Mouse (Mus musculus) ES-E14 (cell line): ENCODE data around the gene Il22ra2. TPM values are rescaled to one million over a fixed set of nuclear protein-coding genes. Genes with fewer than 3 reads are reported as not detected.

Experiments used
- DNase-seq: peaks from one replicate; pipeline ENCODE4 v3.0.0-alpha.2; 2013; ENCODE audit warnings: low read depth, low spot score
- H3K27ac ChIP-seq: 2 replicates; pipeline ENCODE4 v1.5.1; 2012; ENCODE audit warnings: low read depth, mild to moderate bottlenecking, low read length, moderate library complexity, mixed read lengths; ENCODE audit not compliant: poor library complexity, insufficient read depth, severe bottlenecking
- H3K36me3 ChIP-seq: 2 replicates; pipeline ENCODE4 v1.6.1; 2012; ENCODE audit warnings: mild to moderate bottlenecking, low read length, moderate library complexity, mixed read lengths; ENCODE audit not compliant: control insufficient read depth, poor library complexity, insufficient read depth, severe bottlenecking
- H3K4me1 ChIP-seq, 2 experiments: fragments of 150-350 bp in 1 of 2; sonication (generic) in 1 of 2; 2 replicates each; pipeline ENCODE4 v1.6.1; 2012; ENCODE audit warnings: low read length in 2 of 2, mild to moderate bottlenecking in 1 of 2, mixed read lengths in 1 of 2; ENCODE audit not compliant: control insufficient read depth in 2 of 2, insufficient read depth in 2 of 2, poor library complexity in 1 of 2
- H3K4me3 ChIP-seq, 2 experiments: fragments of 150-350 bp in 1 of 2; sonication (generic) in 1 of 2; 2 replicates each; pipeline ENCODE4 v1.5.1; 2012; ENCODE audit warnings: low read length in 2 of 2, low read depth in 1 of 2, mild to moderate bottlenecking in 1 of 2, mixed read lengths in 1 of 2; ENCODE audit not compliant: insufficient read depth in 1 of 2, poor library complexity in 1 of 2, severe bottlenecking in 1 of 2
- H3K9ac ChIP-seq: 2 replicates; pipeline ENCODE4 v1.6.1; 2012; ENCODE audit warnings: low read depth, mild to moderate bottlenecking, low read length, mixed read lengths; ENCODE audit not compliant: poor library complexity, insufficient read depth, severe bottlenecking
- H3K9me3 ChIP-seq: fragments of 150-350 bp; sonication (generic); 2 replicates; pipeline ENCODE4 v1.6.1; 2012; ENCODE audit warnings: low read depth, mild to moderate bottlenecking, low read length; ENCODE audit not compliant: control insufficient read depth, insufficient read depth
- CHD2 ChIP-seq: IDR thresholded peaks from 2 replicates; pipeline ENCODE4 v1.6.1; 2014; ENCODE audit warnings: mild to moderate bottlenecking, low read depth, low read length, inconsistent platforms
- HCFC1 ChIP-seq: IDR thresholded peaks from 2 replicates; pipeline ENCODE4 v1.6.1; 2012; ENCODE audit warnings: low read length, inconsistent platforms, borderline replicate concordance; ENCODE audit not compliant: insufficient read depth
- MAFK ChIP-seq: IDR thresholded peaks from 2 replicates; pipeline ENCODE4 v1.6.1; 2014; ENCODE audit warnings: mild to moderate bottlenecking, low read depth, low read length, inconsistent platforms; ENCODE audit not compliant: insufficient read depth
- ZC3H11A ChIP-seq: IDR thresholded peaks from 2 replicates; pipeline ENCODE4 v1.6.1; 2012; ENCODE audit warnings: low read depth, mild to moderate bottlenecking, inconsistent platforms, low read length, borderline replicate concordance
- ZNF384 ChIP-seq: IDR thresholded peaks from 2 replicates; pipeline ENCODE4 v1.6.1; 2012; ENCODE audit warnings: low read depth, low read length, inconsistent platforms
- in situ Hi-C, 2 experiments: fragments of 600-800 bp; cut with MboI; formaldehyde crosslinking; loops; one replicate each; pipeline ENCODE4 v1.15.1; 2025; ENCODE audit warnings: low sequenced_read_pairs in 2 of 2, inconsistent platforms in 1 of 2; ENCODE audit not compliant: unreplicated experiment in 2 of 2
- total RNA-seq: library from RNA; depleted of rRNA; stranded (reverse); fragments of 300-350 nt; gene quantifications from 2 replicates; pipeline ENCODE4 v1.2.3, GENCODE M21; 2012

Il22ra2 gene
- total RNA-seq, 1 experiment: not detected

DNA sequence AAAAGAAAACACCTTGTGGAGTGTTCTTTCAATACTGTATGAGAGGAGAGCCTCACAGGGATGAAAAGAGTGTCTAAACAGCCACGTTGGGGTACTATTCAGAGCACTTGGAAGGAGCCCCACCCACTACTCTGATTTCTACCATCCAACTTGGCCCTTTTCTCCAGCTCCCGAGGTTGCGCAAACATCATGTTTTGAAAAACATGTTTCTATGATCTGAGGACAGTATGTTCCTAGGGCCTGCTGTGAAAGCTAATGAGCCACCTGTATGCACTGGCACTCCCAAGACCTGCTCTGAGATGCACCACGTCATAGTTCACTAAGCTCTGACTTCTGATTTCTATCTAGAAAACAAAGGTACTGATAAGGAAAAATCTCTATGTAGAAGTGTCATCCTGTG lies 6.0 kb downstream of the Il22ra2 start:
- no peak overlapping the region for H3K4me3 ChIP-seq
- H3K9me3 ChIP-seq: no peaks in the 10 kb centered on the region
- no peaks in the 10 kb centered on the region for H3K4me1 ChIP-seq
- TF ChIP-seq ZNF384 (no peak), MAFK (no peak), HCFC1 (no peak), CHD2 (no peak), ZC3H11A (no peak)
- no peak overlapping the region for H3K27ac ChIP-seq
- in situ Hi-C loops: no loop called here
- no peak overlapping the region for H3K9ac ChIP-seq
- H3K36me3 ChIP-seq: no peaks in the 10 kb centered on the region
- no peak for DNase-seq

DNA sequence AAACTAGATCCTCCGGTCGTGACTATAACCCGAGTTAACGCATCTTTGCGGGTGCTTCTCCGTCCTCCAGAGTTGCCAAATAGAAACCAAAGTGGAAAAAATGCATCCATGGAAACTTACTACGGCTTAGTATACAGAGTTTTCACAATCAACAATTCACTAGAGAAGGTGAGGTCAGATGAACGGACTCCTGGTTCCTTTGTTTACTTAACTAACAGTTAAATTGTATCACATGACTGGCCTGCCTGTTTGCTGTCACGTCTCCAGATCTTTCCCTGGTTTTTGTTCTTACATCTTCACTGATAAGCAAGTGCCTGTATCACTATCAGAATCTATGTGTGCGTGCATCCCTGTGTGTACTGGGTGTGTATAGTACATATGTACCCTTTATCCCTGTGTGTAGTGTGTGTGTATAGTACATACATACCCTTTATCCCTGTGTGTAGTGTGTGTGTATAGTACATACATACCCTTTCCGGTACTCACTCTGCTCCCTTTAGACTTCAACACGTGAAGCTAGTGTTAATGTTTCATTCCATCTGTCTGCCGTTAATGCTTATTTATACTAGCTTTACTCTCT lies 9.9 kb downstream of the Il22ra2 start:
- in situ Hi-C loops: no loop called here
- Histone ChIP-seq H3K9me3 (no peaks in the 10 kb centered on the region), H3K36me3 (no peaks in the 10 kb centered on the region), H3K4me1 (no peaks in the 10 kb centered on the region), H3K9ac (no peak overlapping the region), H3K27ac (no peak overlapping the region), H3K4me3 (no peak overlapping the region)
- DNase-seq: no peak
- TF ChIP-seq MAFK: no peak
- TF ChIP-seq ZNF384: no peak
- no peak for TF ChIP-seq CHD2
- TF ChIP-seq HCFC1: no peak
- no peak for TF ChIP-seq ZC3H11A

GRCm38 (mm10) chr10:19638851-19639250 lies 17.1 kb downstream of the Il22ra2 start:
- TF ChIP-seq CHD2 (no peak), ZC3H11A (no peak), HCFC1 (no peak), ZNF384 (no peak), MAFK (no peak)

GRCm38 (mm10) chr10:19639630-19640029 lies 17.8 kb downstream of the Il22ra2 start:
- no peaks in the 10 kb centered on the region for H3K9me3 ChIP-seq
- no peak overlapping the region for H3K9ac ChIP-seq
- no peak overlapping the region for H3K27ac ChIP-seq
- no peaks in the 10 kb centered on the region for H3K36me3 ChIP-seq
- no peak overlapping the region for H3K4me3 ChIP-seq
- DNase-seq: no peak
- in situ Hi-C loops: no loop called here
- TF ChIP-seq HCFC1 (no peak), ZNF384 (no peak)
- H3K4me1 ChIP-seq: no peaks in the 10 kb centered on the region

More at GRCm38 (mm10) chr10:19638851-19639250, 17.1 kb downstream of the Il22ra2 start:
- Histone ChIP-seq H3K9me3 (no peaks in the 10 kb centered on the region), H3K4me1 (no peaks in the 10 kb centered on the region), H3K27ac (no peak overlapping the region), H3K36me3 (no peaks in the 10 kb centered on the region), H3K4me3 (no peak overlapping the region), H3K9ac (no peak overlapping the region)
- in situ Hi-C loops: no loop called here
- DNase-seq: no peak

- in situ Hi-C loops: no loop called here
- Histone ChIP-seq H3K9me3 (no peaks in the 10 kb centered on the region), H3K9ac (no peak overlapping the region), H3K4me3 (no peak overlapping the region), H3K27ac (no peak overlapping the region), H3K4me1 (no peaks in the 10 kb centered on the region), H3K36me3 (no peaks in the 10 kb centered on the region)
- DNase-seq: no peak
- TF ChIP-seq ZC3H11A (no peak), CHD2 (no peak)
Observed at GRCm38 (mm10) chr10:19645119-19645518, 23.3 kb downstream of the Il22ra2 start.
